Comparison of ENCODE assay signal across 8 mouse cellular contexts in genomic region chr9:107666751-107667205, GRCm38 (mm10). TPM values are rescaled to one million over a fixed set of nuclear protein-coding genes. Genes with fewer than 3 reads are reported as not detected.
DNase-seq lines count a peak whose midpoint lies in the region; ATAC-seq lines count a peak whose summit lies in the region.

No protein-coding gene starts in this region.

- H3K36me3 ChIP-seq in embryonic facial prominence, embryonic 12.5 days, result no peaks in the 10 kb centered on the region
- no peaks in the 10 kb centered on the region for H3K36me3 ChIP-seq in liver, embryonic 13.5 days

- no peak overlapping the region for H3K27ac ChIP-seq in embryonic facial prominence, embryonic 12.5 days
- H3K27ac ChIP-seq in liver, embryonic 13.5 days, result no peak overlapping the region

- peaks cover 26% of the 10 kb centered on the region for H3K27me3 ChIP-seq in embryonic facial prominence, embryonic 12.5 days
- peaks cover 81% of the 10 kb centered on the region for H3K27me3 ChIP-seq in liver, embryonic 13.5 days

- no peak for ATAC-seq in embryonic facial prominence, embryonic 12.5 days (ENCODE audit: insufficient number of reproducible peaks, insufficient read depth, low FRiP score, low TSS enrichment)
- ATAC-seq in liver, embryonic 13.5 days (ENCODE audit: low read depth), result no peak
- ATAC-seq in inflammation-experienced regulatory T-cells, adult 6 months, result no peak

- H3K4me1 ChIP-seq in embryonic facial prominence, embryonic 12.5 days, result peaks cover 38% of the 10 kb centered on the region
- peaks cover 23% of the 10 kb centered on the region for H3K4me1 ChIP-seq in liver, embryonic 13.5 days (replicated peaks)

- H3K4me2 ChIP-seq in embryonic facial prominence, embryonic 12.5 days (replicated peaks), result peak overlapping the region; percentile 94
- H3K4me2 ChIP-seq in liver, embryonic 13.5 days, result peak overlapping the region; percentile 64

- no peaks in the 10 kb centered on the region for H3K9me3 ChIP-seq in embryonic facial prominence, embryonic 12.5 days
- no peaks in the 10 kb centered on the region for H3K9me3 ChIP-seq in liver, embryonic 13.5 days (replicated peaks)

- H3K4me3 ChIP-seq in embryonic facial prominence, embryonic 12.5 days, result peak overlapping the region; percentile 45
- H3K4me3 ChIP-seq in liver, embryonic 13.5 days (replicated peaks), result peak overlapping the region; percentile 46

- intact Hi-C loops in heart, postnatal 10 days (cut with DNase I), result no loop called here

- DNase-seq in Muller cell, postnatal 12 days (ENCODE audit: inconsistent ontology term), result peak; percentile 64
- DNase-seq in heart, postnatal 10 days, result peak; percentile 52 to 65
- DNase-seq in liver, embryonic 13.5 days, result no peak
- no peak for DNase-seq in urinary bladder, postnatal 36 days (ENCODE audit: low spot score in 2 of 2)
- DNase-seq in cerebellum, adult 11-12 months, result no peak
- DNase-seq in right cerebral cortex, adult 18-20 months, result no peak

- H3K9ac ChIP-seq in embryonic facial prominence, embryonic 12.5 days, result peak overlapping the region; percentile 59
- H3K9ac ChIP-seq in liver, embryonic 13.5 days, result peak overlapping the region; percentile 47

- 1% methylated on average over 30 of the region's 30 CpGs for WGBS in embryonic facial prominence, embryonic 12.5 days
- 4% methylated on average over 30 of the region's 30 CpGs for WGBS in liver, embryonic 13.5 days (ENCODE audit: insufficient replicate concordance)

RNA-seq across cellular contexts. Expression of gene Slc38a3, which starts 2.6 kb away (rescaled TPM):
- polyA plus RNA-seq in embryonic facial prominence, embryonic 12.5 days (2016; fragmentation: Nextera tagmentation; extraction: Ambion mirVana), result 8.2 and 8.3 TPM in 2 replicates
- 10 to 100 TPM; 20.5 to 22.6 TPM for total RNA-seq in heart, postnatal 10 days (2021)
- polyA plus RNA-seq in liver, embryonic 13.5 days (2015; fragmentation: Nextera tagmentation; extraction: Ambion mirVana), result 5.4 and 5.9 TPM in 2 replicates
- not detected for polyA plus RNA-seq in inflammation-experienced regulatory T-cells, adult 6 months (2017; shearing (Covaris generic))

RNA-seq across cellular contexts. Expression of gene Gnat1, which starts 12.7 kb away (rescaled TPM):
- 1.4 and 3.0 TPM in 2 replicates for polyA plus RNA-seq in embryonic facial prominence, embryonic 12.5 days (2016; fragmentation: Nextera tagmentation; extraction: Ambion mirVana)
- total RNA-seq in heart, postnatal 10 days (2021), result not detected
- polyA plus RNA-seq in liver, embryonic 13.5 days (2015; fragmentation: Nextera tagmentation; extraction: Ambion mirVana), result 1.1 and 1.5 TPM in 2 replicates
- polyA plus RNA-seq in inflammation-experienced regulatory T-cells, adult 6 months (2017; shearing (Covaris generic)), result 1 to 10 TPM in 1 of 3 experiments, under 1 TPM in 1, not detected in 1; 0.58 to 1.1 TPM

RNA-seq across cellular contexts. Expression of gene Gnai2, which starts 31.6 kb away (rescaled TPM):
- 439 and 443 TPM in 2 replicates for polyA plus RNA-seq in embryonic facial prominence, embryonic 12.5 days (2016; fragmentation: Nextera tagmentation; extraction: Ambion mirVana)
- total RNA-seq in heart, postnatal 10 days (2021), result 100 to 1,000 TPM; 422 to 478 TPM
- 144 and 163 TPM in 2 replicates for polyA plus RNA-seq in liver, embryonic 13.5 days (2015; fragmentation: Nextera tagmentation; extraction: Ambion mirVana)
- polyA plus RNA-seq in inflammation-experienced regulatory T-cells, adult 6 months (2017; shearing (Covaris generic)), result 100 to 1,000 TPM; 136 to 264 (median 154) TPM

RNA-seq across cellular contexts. Expression of gene Sema3f, which starts 43.5 kb away (rescaled TPM):
- 52.4 and 53.1 TPM in 2 replicates for polyA plus RNA-seq in embryonic facial prominence, embryonic 12.5 days (2016; fragmentation: Nextera tagmentation; extraction: Ambion mirVana)
- total RNA-seq in heart, postnatal 10 days (2021), result 10 to 100 TPM; 19.4 to 22.2 TPM
- 0.93 and 1.0 TPM in 2 replicates for polyA plus RNA-seq in liver, embryonic 13.5 days (2015; fragmentation: Nextera tagmentation; extraction: Ambion mirVana)
- not detected for polyA plus RNA-seq in inflammation-experienced regulatory T-cells, adult 6 months (2017; shearing (Covaris generic))

RNA-seq across cellular contexts. Expression of gene Sema3b, which starts 57.7 kb away (rescaled TPM):
- 3.8 and 6.9 TPM in 2 replicates for polyA plus RNA-seq in embryonic facial prominence, embryonic 12.5 days (2016; fragmentation: Nextera tagmentation; extraction: Ambion mirVana)
- 10 to 100 TPM; 15.4 to 17.3 TPM for total RNA-seq in heart, postnatal 10 days (2021)
- polyA plus RNA-seq in liver, embryonic 13.5 days (2015; fragmentation: Nextera tagmentation; extraction: Ambion mirVana), result 0.22 and 0.34 TPM in 2 replicates
- polyA plus RNA-seq in inflammation-experienced regulatory T-cells, adult 6 months (2017; shearing (Covaris generic)), result not detected

Comparison
In these comparisons a context has a peak if more than half of its experiments do, and no peak if none do; other contexts are left out.
1. DNase-seq: peak in Muller cell, postnatal 12 days (single experiment) and heart, postnatal 10 days (2 of 2); none in liver, embryonic 13.5 days (single experiment), urinary bladder, postnatal 36 days (0 of 2), cerebellum, adult 11-12 months (single experiment) and right cerebral cortex, adult 18-20 months (single experiment).